In genomic region chr14:101608519-101609368, GRCm38 (mm10) we compare ENCODE assay signal across 8 mouse cellular contexts. TPM values are rescaled to one million over a fixed set of nuclear protein-coding genes. Genes with fewer than 3 reads are reported as not detected.
DNase-seq lines count a peak whose midpoint lies in the region; ATAC-seq lines count a peak whose summit lies in the region.

Gene Tbc1d4, minus strand, starts transcription at chr14:101609191.

- peak within 1 kb of the TSS; percentile 100 for H3K4me2 ChIP-seq in intestine, embryonic 16.5 days (ENCODE audit: low read depth, low read length)
- H3K4me2 ChIP-seq in midbrain, embryonic 11.5 days = peak within 1 kb of the TSS; percentile 99

- peak within 1 kb of the TSS; percentile 60 for H3K27ac ChIP-seq in intestine, embryonic 16.5 days (ENCODE audit: low read length)
- no peak within 1 kb of the TSS for H3K27ac ChIP-seq in midbrain, embryonic 11.5 days (ENCODE audit: low read depth, low read length)

- H3K9me3 ChIP-seq in intestine, embryonic 16.5 days (ENCODE audit: control insufficient read depth, low read length) = no peaks in the 10 kb centered on the region
- no peaks in the 10 kb centered on the region for H3K9me3 ChIP-seq in midbrain, embryonic 11.5 days (ENCODE audit: control insufficient read depth, low read length)

- ATAC-seq in intestine, embryonic 16.5 days = peak; percentile 97
- peak; percentile 87 for ATAC-seq in midbrain, embryonic 11.5 days (ENCODE audit: low FRiP score)

- no peaks in the 10 kb centered on the region for H3K27me3 ChIP-seq in intestine, embryonic 16.5 days (replicated peaks; ENCODE audit: control insufficient read depth, insufficient read depth, low read length)
- peaks cover 11% of the 10 kb centered on the region for H3K27me3 ChIP-seq in midbrain, embryonic 11.5 days (ENCODE audit: control insufficient read depth, insufficient read depth, low read length)

- under 1% methylated on average over 62 of the region's 62 CpGs for WGBS in intestine, embryonic 16.5 days
- WGBS in midbrain, embryonic 11.5 days = under 1% methylated on average over 62 of the region's 62 CpGs

- H3K36me3 ChIP-seq in intestine, embryonic 16.5 days (ENCODE audit: control insufficient read depth, insufficient read depth, low read length) = no peaks in the 10 kb centered on the region
- H3K36me3 ChIP-seq in midbrain, embryonic 11.5 days (ENCODE audit: control insufficient read depth, insufficient read depth, low read length) = no peaks in the 10 kb centered on the region

- H3K4me3 ChIP-seq in intestine, embryonic 16.5 days (ENCODE audit: low read length) = peak within 1 kb of the TSS; percentile 94
- peak within 1 kb of the TSS; percentile 50 for H3K4me3 ChIP-seq in midbrain, embryonic 11.5 days (ENCODE audit: low read depth, low read length)

- H3K9ac ChIP-seq in intestine, embryonic 16.5 days (ENCODE audit: low read depth, low read length) = peak within 1 kb of the TSS; percentile 80
- peak within 1 kb of the TSS; percentile 49 for H3K9ac ChIP-seq in midbrain, embryonic 11.5 days (ENCODE audit: low read length)

- peak; percentile 96 for DNase-seq in adrenal gland, adult 2 months
- DNase-seq in embryo, embryonic 11 days = peak; percentile 90
- DNase-seq in gastrocnemius, postnatal 4 days (ENCODE audit: low spot score in 2 of 2) = peak; percentile 57 to 73
- peak; percentile 88 for DNase-seq in left cerebral cortex, postnatal 4 days
- peak; percentile 95 for DNase-seq in midbrain, embryonic 11.5 days (ENCODE audit: low spot score, missing footprints)
- peak; percentile 75 for DNase-seq in skeletal muscle tissue, adult 2 months (ENCODE audit: low read depth, low spot score)
- no peak for DNase-seq in c-Kit-positive CD71-positive TER-119-positive erythroid progenitor cells, embryonic 14.5 days (ENCODE audit: low spot score)

- intact Hi-C loops in left cerebral cortex, postnatal 4 days (cut with DNase I) = no loop called here

- H3K4me1 ChIP-seq in intestine, embryonic 16.5 days (ENCODE audit: control insufficient read depth, insufficient read depth, low read length) = no peaks in the 10 kb centered on the region; the same call in 1 of the 2 replicates
- H3K4me1 ChIP-seq in midbrain, embryonic 11.5 days (ENCODE audit: control insufficient read depth, insufficient read depth, low read length) = peaks cover 4% of the 10 kb centered on the region; the same call in 1 of the 2 replicates

RNA-seq across cellular contexts. Expression of gene Tbc1d4, which starts in this region (rescaled TPM):
- 10 to 100 TPM; 53.6 to 65.4 TPM for total RNA-seq in adrenal gland, adult 2 months (2021)
- polyA plus RNA-seq in adrenal gland, adult 2 months (2012; rRNA removed) = 20.4 and 24.3 TPM in 2 replicates
- total RNA-seq in gastrocnemius, postnatal 4 days (2021) = 10 to 100 TPM; 41.3 to 45.0 TPM
- polyA plus RNA-seq in intestine, embryonic 16.5 days (2015; fragmentation: Nextera tagmentation; extraction: Ambion mirVana) = 6.5 and 8.4 TPM in 2 replicates
- 1 to 10 TPM; 7.3 to 8.5 TPM for total RNA-seq in left cerebral cortex, postnatal 4 days (2021)
- polyA plus RNA-seq in midbrain, embryonic 11.5 days (2014; fragmentation: Nextera tagmentation; extraction: Ambion mirVana) = 4.1 and 4.5 TPM in 2 replicates

Comparison
In these comparisons a context has a peak if more than half of its experiments do, and no peak if none do; other contexts are left out.
1. RNA of gene Tbc1d4 (total RNA-seq): 53.6 to 65.4 TPM in adrenal gland, adult 2 months and 41.3 to 45.0 TPM in gastrocnemius, postnatal 4 days; 7.3 to 8.5 TPM in left cerebral cortex, postnatal 4 days; every median in the first group is over 4 times any median in the second.